Mouse (Mus musculus): Measurements from ENCODE around the gene Klrb1b. TPM values are rescaled to one million over a fixed set of nuclear protein-coding genes. Genes with fewer than 3 reads are reported as not detected.
A peak's percentile ranks its signal among the peaks of the same experiment; 100 is the strongest.
"Not testable (repeated sequence)": the region's sequence is repeated elsewhere in the genome, so short reads cannot be mapped to it uniquely, and the experiment has no call there.

Gene Klrb1b
- polyA plus RNA-seq, 1 experiment, result not detected

GRCm38 (mm10) chr6:128808532-128808931 is 17.6 kb downstream of the Klrb1b start:
- H3K36me3 ChIP-seq (ENCODE audit: control insufficient read depth, insufficient read depth), result no peaks in the 10 kb centered on the region
- no peaks in the 10 kb centered on the region for H3K79me2 ChIP-seq (ENCODE audit: control insufficient read depth, insufficient read depth)
- no peak overlapping the region for H3ac ChIP-seq (ENCODE audit: control insufficient read depth, insufficient read length, low read depth)
- TF ChIP-seq MAX (IDR thresholded peaks at IDR 0.05) (no peak), CTCF (IDR thresholded peaks at IDR 0.05; ENCODE audit: control insufficient read depth, insufficient read depth, insufficient read length) (no peak), FOSL1 (IDR thresholded peaks at IDR 0.05; ENCODE audit: insufficient read depth, low read length, poor library complexity, severe bottlenecking) (no peak), USF1 (IDR thresholded peaks at IDR 0.05; ENCODE audit: low read depth) (no peak), MYOD1 (IDR thresholded peaks at IDR 0.05; ENCODE audit: control insufficient read depth, insufficient read length, low read depth) (no peak), MYOG (IDR thresholded peaks at IDR 0.05; ENCODE audit: control insufficient read depth, extremely low read depth, insufficient read length) (no peak), CEBPB (IDR thresholded peaks at IDR 0.05; ENCODE audit: low read depth) (no peak)
- H3K79me3 ChIP-seq (ENCODE audit: low read depth), result no peaks in the 10 kb centered on the region
- no peak overlapping the region for H3K4me3 ChIP-seq (ENCODE audit: insufficient read depth, poor library complexity, severe bottlenecking)
- no peaks in the 10 kb centered on the region for H3K27me3 ChIP-seq (ENCODE audit: control insufficient read depth, insufficient read depth, insufficient read length)

- no peaks in the 10 kb centered on the region for H3K79me2 ChIP-seq (ENCODE audit: control insufficient read depth, insufficient read depth)
- no peak for TF ChIP-seq MYOG (IDR thresholded peaks at IDR 0.05; ENCODE audit: control insufficient read depth, extremely low read depth, insufficient read length)
- TF ChIP-seq MAX (IDR thresholded peaks at IDR 0.05), result no peak
- TF ChIP-seq CTCF (IDR thresholded peaks at IDR 0.05; ENCODE audit: control insufficient read depth, insufficient read depth, insufficient read length), result no peak
- TF ChIP-seq USF1 (IDR thresholded peaks at IDR 0.05; ENCODE audit: low read depth), result no peak
- TF ChIP-seq CEBPB (IDR thresholded peaks at IDR 0.05; ENCODE audit: low read depth), result no peak
- TF ChIP-seq FOSL1 (IDR thresholded peaks at IDR 0.05; ENCODE audit: insufficient read depth, low read length, poor library complexity, severe bottlenecking), result no peak
- TF ChIP-seq MYOD1 (IDR thresholded peaks at IDR 0.05; ENCODE audit: control insufficient read depth, insufficient read length, low read depth), result no peak
- H3K4me3 ChIP-seq (ENCODE audit: insufficient read depth, poor library complexity, severe bottlenecking), result no peak overlapping the region
Measured at GRCm38 (mm10) chr6:128807021-128807420, 19.1 kb downstream of the Klrb1b start.

GRCm38 (mm10) chr6:128804823-128805640 is 21.1 kb downstream of the Klrb1b start:
- H3ac ChIP-seq (ENCODE audit: control insufficient read depth, insufficient read length, low read depth); H3K27me3 ChIP-seq (ENCODE audit: control insufficient read depth, insufficient read depth, insufficient read length); H3K36me3 ChIP-seq (ENCODE audit: control insufficient read depth, insufficient read depth); H3K4me3 ChIP-seq (ENCODE audit: insufficient read depth, poor library complexity, severe bottlenecking); H3K79me3 ChIP-seq (ENCODE audit: low read depth); H3K79me2 ChIP-seq (ENCODE audit: control insufficient read depth, insufficient read depth): not testable (repeated sequence)

More at GRCm38 (mm10) chr6:128807021-128807420, 19.1 kb downstream of the Klrb1b start:
- Histone ChIP-seq H3K36me3 (ENCODE audit: control insufficient read depth, insufficient read depth) (no peaks in the 10 kb centered on the region), H3K79me3 (ENCODE audit: low read depth) (no peaks in the 10 kb centered on the region), H3K27me3 (ENCODE audit: control insufficient read depth, insufficient read depth, insufficient read length) (no peaks in the 10 kb centered on the region), H3ac (ENCODE audit: control insufficient read depth, insufficient read length, low read depth) (no peak overlapping the region)

GRCm38 (mm10) chr6:128802999-128803857 is 22.9 kb downstream of the Klrb1b start:
- no peak overlapping the region for H3ac ChIP-seq (ENCODE audit: control insufficient read depth, insufficient read length, low read depth)
- no peaks in the 10 kb centered on the region for H3K36me3 ChIP-seq (ENCODE audit: control insufficient read depth, insufficient read depth)
- peak; percentile 41 for TF ChIP-seq CTCF (IDR thresholded peaks at IDR 0.05; ENCODE audit: control insufficient read depth, insufficient read depth, insufficient read length)
- TF ChIP-seq FOSL1 (IDR thresholded peaks at IDR 0.05; ENCODE audit: insufficient read depth, low read length, poor library complexity, severe bottlenecking), result no peak
- no peak for TF ChIP-seq CEBPB (IDR thresholded peaks at IDR 0.05; ENCODE audit: low read depth)
- no peak for TF ChIP-seq MYOD1 (IDR thresholded peaks at IDR 0.05; ENCODE audit: control insufficient read depth, insufficient read length, low read depth)
- no peak for TF ChIP-seq MYOG (IDR thresholded peaks at IDR 0.05; ENCODE audit: control insufficient read depth, extremely low read depth, insufficient read length)
- TF ChIP-seq MAX (IDR thresholded peaks at IDR 0.05), result peak; percentile 35
- no peak for TF ChIP-seq USF1 (IDR thresholded peaks at IDR 0.05; ENCODE audit: low read depth)
- H3K79me3 ChIP-seq (ENCODE audit: low read depth), result no peaks in the 10 kb centered on the region
- H3K27me3 ChIP-seq (ENCODE audit: control insufficient read depth, insufficient read depth, insufficient read length), result no peaks in the 10 kb centered on the region
- H3K4me3 ChIP-seq (ENCODE audit: insufficient read depth, poor library complexity, severe bottlenecking), result no peak overlapping the region
- H3K79me2 ChIP-seq (ENCODE audit: control insufficient read depth, insufficient read depth), result no peaks in the 10 kb centered on the region

- Histone ChIP-seq H3K4me3 (ENCODE audit: insufficient read depth, poor library complexity, severe bottlenecking) (no peak overlapping the region), H3K36me3 (ENCODE audit: control insufficient read depth, insufficient read depth) (no peaks in the 10 kb centered on the region), H3K79me2 (ENCODE audit: control insufficient read depth, insufficient read depth) (no peaks in the 10 kb centered on the region)
Measured at GRCm38 (mm10) chr6:128802557-128802956, 23.6 kb downstream of the Klrb1b start.

GRCm38 (mm10) chr6:128800696-128801095 is 25.4 kb downstream of the Klrb1b start:
- not testable (repeated sequence) for H3K79me2 ChIP-seq (ENCODE audit: control insufficient read depth, insufficient read depth); H3ac ChIP-seq (ENCODE audit: control insufficient read depth, insufficient read length, low read depth); H3K36me3 ChIP-seq (ENCODE audit: control insufficient read depth, insufficient read depth); H3K27me3 ChIP-seq (ENCODE audit: control insufficient read depth, insufficient read depth, insufficient read length); H3K4me3 ChIP-seq (ENCODE audit: insufficient read depth, poor library complexity, severe bottlenecking); H3K79me3 ChIP-seq (ENCODE audit: low read depth)

More at GRCm38 (mm10) chr6:128802557-128802956, 23.6 kb downstream of the Klrb1b start:
- Histone ChIP-seq H3K27me3 (ENCODE audit: control insufficient read depth, insufficient read depth, insufficient read length) (no peaks in the 10 kb centered on the region), H3K79me3 (ENCODE audit: low read depth) (no peaks in the 10 kb centered on the region), H3ac (ENCODE audit: control insufficient read depth, insufficient read length, low read depth) (no peak overlapping the region)
- TF ChIP-seq CEBPB (IDR thresholded peaks at IDR 0.05; ENCODE audit: low read depth) (no peak), MYOG (IDR thresholded peaks at IDR 0.05; ENCODE audit: control insufficient read depth, extremely low read depth, insufficient read length) (no peak), CTCF (IDR thresholded peaks at IDR 0.05; ENCODE audit: control insufficient read depth, insufficient read depth, insufficient read length) (no peak), FOSL1 (IDR thresholded peaks at IDR 0.05; ENCODE audit: insufficient read depth, low read length, poor library complexity, severe bottlenecking) (no peak), MAX (IDR thresholded peaks at IDR 0.05) (no peak), MYOD1 (IDR thresholded peaks at IDR 0.05; ENCODE audit: control insufficient read depth, insufficient read length, low read depth) (no peak), USF1 (IDR thresholded peaks at IDR 0.05; ENCODE audit: low read depth) (no peak)
